Mouse (Mus musculus): ENCODE measurements around the gene Ska2.

Ska2 gene

DNA sequence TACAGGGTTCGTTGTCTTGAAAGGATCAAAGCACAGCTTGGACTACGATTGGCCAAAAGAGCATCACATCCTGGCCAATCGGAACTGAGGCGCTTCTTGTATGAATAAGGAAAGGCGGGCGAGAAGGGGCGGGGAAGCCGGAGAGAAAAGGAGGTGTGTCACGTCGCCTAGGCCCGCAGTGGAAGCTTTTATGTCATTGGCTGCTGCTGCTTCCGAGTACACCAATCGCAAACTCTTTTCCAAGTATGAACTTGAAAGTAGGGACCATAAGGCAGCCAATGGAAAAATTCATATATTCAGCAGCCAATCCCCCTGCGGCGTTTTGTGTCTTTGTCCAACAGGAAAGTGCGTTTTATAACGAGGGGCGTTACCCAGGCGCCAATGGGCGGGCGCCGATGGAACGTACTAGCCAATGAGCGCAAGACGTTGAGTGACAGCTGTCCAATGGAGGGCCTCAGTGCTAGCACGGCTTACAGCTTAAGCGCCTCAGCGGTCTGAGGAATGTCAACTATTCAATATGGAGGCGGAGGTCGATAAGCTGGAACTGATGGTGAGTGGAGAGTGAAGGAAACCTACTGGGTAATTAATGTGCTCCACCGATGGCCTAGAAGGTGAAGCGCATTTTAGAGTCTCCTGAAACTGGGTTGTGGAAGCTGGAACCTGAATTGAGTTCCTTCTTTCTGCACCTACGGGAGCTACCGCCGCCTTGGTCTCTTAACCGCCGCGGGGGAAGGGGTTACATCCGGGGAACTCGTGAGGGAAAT, at the start of gene Ska2:
TSS of gene Ska2 (plus strand) at position 480 of the 764 bp plus-strand sequence.
- DNase-seq (ENCODE audit: low spot score): peak; percentile 86

DNA sequence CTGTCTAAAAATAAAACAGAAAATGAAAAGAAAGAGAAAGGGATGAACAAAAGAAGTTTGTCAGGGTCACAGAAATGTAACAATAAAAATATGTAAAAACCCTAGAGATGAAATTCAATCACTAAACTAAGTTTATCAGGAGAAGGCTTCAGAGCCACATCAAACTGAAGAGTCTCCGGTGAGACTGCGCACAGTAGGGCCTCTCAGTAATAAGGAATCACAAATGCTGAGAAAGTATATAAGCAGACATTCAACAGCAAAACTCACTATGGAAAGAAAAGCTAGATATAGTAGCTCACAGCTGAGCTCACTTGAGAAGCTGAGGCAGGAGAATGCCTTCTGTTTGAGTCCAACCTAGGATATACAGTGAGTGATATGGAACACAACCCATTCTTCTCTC, 48.6 kb upstream of the Ska2 start:
- DNase-seq (ENCODE audit: low spot score): no peak

- no peak for DNase-seq (ENCODE audit: low spot score)
Observed at GRCm38 (mm10) chr11:87062087-87062486, 46.9 kb upstream of the Ska2 start.

GRCm38 (mm10) chr11:87073343-87073865, 35.6 kb upstream of the Ska2 start:
- DNase-seq (ENCODE audit: low spot score): peak; percentile 15

- peak; percentile 32 for DNase-seq (ENCODE audit: low spot score)
Observed at GRCm38 (mm10) chr11:87073866-87074440, 35.1 kb upstream of the Ska2 start, which contains the start of gene Gdpd1. Gene Gdpd1, minus strand, starts transcription at chr11:87074062.

DNA sequence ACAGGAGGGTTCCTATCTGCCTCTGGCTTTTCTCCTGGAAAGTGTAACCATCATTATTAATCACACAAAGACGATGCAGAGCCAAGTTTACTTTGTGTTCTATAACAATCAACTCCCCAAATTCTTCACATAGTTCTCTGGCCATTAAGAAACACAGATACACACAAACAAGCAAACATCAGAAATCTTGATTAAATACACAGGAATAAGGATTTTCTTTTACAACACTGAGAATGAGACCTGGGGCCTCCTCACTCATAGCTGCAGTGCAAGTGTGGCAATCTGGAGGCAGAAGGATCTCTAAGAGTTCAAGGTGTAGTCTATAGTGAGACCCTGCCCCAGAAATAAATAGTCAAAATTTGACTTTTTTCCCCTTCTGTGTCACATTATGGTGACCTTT, 25.3 kb upstream of the Ska2 start:
- no peak for DNase-seq (ENCODE audit: low spot score)

DNA sequence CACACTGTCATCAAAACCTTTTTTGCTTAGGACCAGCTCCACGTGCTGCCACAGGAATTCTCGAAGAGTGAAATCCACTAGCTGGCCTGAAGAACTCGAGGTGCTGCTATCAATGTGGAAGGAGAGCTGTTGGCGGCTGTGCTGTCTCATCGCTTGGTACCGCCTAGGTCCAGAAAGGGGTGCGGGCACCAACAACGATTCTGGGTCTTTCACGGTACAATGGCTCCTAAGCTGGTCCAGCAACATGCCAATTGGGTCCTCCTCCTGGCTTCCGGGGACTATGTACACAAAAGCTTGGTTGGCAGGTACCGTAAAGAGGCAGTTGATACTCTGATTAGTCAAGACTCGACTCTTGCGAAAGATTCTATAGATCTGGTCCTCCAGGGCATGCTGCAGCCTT, 23.6 kb upstream of the Ska2 start:
- no peak for DNase-seq (ENCODE audit: low spot score)

DNA sequence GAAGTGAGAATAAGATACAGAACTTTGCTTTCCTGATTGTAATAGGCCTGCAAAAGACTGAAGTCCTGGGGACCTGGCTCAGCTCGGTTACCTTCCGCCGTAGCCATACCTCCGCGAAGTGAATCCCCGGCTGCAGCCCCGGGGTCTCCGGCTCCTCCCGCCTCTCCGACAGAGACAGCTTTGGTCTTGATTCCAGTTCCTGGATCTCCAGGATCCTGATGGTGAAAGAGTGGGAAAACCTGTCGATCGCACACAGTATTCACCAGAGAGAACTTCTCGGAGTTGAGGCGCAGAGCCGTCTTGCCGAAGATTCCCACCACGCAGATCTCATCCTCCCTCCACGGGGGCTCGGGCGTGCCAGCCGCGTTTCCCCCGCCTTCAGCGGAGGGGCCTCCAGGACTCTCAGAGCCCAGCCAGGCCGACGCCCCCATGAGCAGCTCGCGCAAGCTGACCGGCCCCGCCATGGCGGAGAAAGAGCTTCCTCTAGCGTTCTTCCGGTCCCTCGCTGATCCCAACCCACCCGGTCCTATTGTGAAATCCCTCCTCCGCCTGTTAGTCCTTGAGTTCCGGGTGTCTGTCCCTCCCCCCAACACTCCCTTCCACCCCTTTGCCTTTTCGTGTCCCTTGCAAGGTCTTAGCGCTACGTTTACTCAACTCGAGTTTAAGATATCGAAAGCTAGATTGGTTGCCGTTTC, 22.6 kb upstream of the Ska2 start, which contains the start of gene Smg8:
TSS of gene Smg8 (minus strand) at position 485 of the 695 bp plus-strand sequence.
- peak; percentile 39 for DNase-seq (ENCODE audit: low spot score)

DNA sequence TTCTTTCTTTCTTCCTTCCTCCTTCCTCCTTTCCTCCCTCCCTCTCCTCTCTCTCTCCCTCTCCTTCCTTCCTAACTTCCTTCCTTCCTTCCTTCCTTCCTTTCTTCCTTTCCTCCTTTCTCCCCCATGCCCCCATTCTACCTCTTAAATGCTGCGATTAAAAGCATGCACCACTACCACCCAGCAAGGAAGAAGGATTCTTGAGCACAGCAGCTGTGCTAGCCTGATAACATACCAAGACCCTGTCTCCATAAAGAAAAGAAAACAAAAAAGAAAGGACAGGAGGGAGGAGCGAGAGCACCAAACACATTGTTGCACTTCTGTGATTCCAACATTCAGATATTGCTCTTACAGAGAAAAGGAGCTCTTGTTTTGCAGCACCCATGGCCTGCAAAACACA, 21.9 kb upstream of the Ska2 start:
- DNase-seq (ENCODE audit: low spot score): no peak

DNA sequence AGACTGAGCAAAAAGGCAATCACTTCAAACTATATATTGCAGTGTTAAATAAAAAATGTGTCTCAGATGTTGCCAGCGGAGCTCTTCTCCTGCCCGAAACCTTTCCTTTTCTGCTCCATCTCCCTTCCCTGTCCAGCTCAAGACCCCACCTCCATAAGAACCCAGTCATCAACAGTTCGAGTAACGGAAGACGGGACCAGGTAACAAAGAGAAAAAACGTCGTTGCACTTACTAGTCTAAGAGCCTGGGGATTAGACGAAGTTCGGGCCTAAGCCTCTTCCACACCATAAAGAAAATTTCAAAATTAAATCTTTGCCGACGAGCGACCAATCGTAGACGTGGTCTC, 652 bp upstream of the Ska2 start, which contains the start of gene Prr11:
TSS of gene Prr11 (minus strand) at position 300 of the 346 bp plus-strand sequence.
- DNase-seq (ENCODE audit: low spot score): no peak

GRCm38 (mm10) chr11:87109519-87110171, 611 bp downstream of the Ska2 start:
- no peak for DNase-seq (ENCODE audit: low spot score)

GRCm38 (mm10) chr11:87110172-87110909, 1.3 kb downstream of the Ska2 start:
- DNase-seq (ENCODE audit: low spot score): no peak

- DNase-seq (ENCODE audit: low spot score): no peak
Observed at GRCm38 (mm10) chr11:87121864-87122263, 12.8 kb downstream of the Ska2 start.

DNA sequence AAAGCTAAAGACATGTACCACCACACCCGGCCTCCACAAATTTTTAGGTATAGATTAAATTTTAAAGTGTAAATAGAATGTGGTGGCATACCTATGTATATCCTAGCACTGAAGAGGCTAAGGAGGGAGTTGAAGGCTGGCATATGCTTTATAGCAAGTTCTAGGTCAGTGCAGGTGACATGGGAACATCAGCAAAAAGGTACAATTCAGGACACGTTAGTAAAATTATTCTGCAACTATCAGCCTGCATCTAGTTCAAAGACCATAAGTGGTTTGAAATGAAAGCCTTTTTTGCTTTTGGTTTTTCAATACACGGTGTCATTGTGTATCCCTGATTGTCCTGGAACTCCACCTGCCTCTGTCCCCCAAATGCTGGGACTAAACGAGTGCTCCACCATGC, 16.5 kb downstream of the Ska2 start:
- DNase-seq (ENCODE audit: low spot score): no peak

GRCm38 (mm10) chr11:87126281-87126823, 17.3 kb downstream of the Ska2 start:
- DNase-seq (ENCODE audit: low spot score): no peak

- DNase-seq (ENCODE audit: low spot score): peak; percentile 41
Observed at GRCm38 (mm10) chr11:87126824-87127816, 18.1 kb downstream of the Ska2 start, which contains the start of gene Trim37. Gene Trim37, plus strand, starts transcription at chr11:87127077.

GRCm38 (mm10) chr11:87136233-87136632, 27.2 kb downstream of the Ska2 start:
- no peak for DNase-seq (ENCODE audit: low spot score)

DNA sequence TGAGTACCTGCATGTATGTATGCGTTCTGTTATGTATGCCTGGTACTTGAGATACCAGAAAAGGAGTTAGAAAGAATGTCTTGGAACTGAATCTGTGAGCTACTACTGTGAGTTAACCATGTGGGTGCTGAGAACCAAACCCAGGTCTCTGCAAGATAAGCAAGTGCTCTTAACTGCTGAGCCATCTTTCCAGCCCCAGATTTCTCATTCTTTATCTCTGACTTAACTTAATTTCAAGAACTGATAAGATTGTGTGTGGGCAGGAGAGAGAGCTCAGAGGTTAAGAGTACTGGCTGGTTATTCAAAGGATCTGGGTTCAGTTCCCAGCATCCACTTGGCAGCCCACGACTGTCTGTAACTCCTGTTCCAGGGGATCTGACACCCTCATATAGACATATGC, 49.0 kb downstream of the Ska2 start:
- DNase-seq (ENCODE audit: low spot score): no peak

- DNase-seq (ENCODE audit: low spot score): no peak
Observed at GRCm38 (mm10) chr11:87162687-87163086, 53.7 kb downstream of the Ska2 start.

DNA sequence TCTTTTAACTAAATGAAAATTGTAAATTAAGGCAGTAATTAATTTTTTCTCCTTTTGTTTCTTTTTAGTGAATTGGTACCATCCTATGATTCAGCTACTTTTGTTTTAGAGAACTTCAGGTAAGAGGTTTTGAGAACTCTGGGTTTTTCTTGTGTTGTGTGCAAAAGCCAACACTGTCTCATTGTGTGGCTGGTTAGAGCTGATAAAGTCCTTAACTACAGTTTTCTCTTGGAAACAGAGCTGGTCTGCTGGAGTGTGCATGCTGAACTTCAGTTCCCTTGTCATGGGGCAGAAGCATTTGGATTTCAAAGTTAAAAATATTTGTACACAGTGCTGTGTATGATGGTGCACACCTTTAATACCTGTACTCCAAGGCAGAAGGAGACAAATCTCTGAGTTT, 54.7 kb downstream of the Ska2 start:
- no peak for DNase-seq (ENCODE audit: low spot score)
